ENCODE assay signal across 13 mouse cellular contexts in the genomic region with DNA sequence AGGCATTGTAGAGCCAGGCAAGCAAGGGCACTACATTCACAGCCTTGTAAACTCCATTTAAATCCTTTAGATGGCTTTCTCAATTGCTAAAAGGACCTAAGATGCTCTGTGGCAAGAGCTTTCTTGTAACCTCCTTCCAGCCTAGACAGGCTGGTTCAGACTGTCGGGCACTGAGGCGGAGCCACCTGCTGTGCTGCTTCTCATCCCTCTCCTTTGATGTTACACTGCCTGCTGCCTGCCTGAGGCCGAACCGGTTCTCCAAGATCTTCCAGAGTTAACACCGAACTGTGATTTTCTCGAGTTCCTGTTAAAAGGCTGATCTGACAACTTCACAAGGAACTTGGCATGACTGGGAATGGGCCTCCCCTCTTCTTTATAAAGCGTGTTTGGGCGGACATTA. TPM values are rescaled to one million over a fixed set of nuclear protein-coding genes. Genes with fewer than 3 reads are reported as not detected.
DNase-seq lines count a peak whose midpoint lies in the region; ATAC-seq lines count a peak whose summit lies in the region.
"Had no signal": no experiment of that assay in that cellular context is flagged by ENCODE, and none has a peak within 500 bp of the region (broad histone marks: within the 10 kb centered on the region; RNA-seq: fewer than 3 reads in every experiment).

No protein-coding gene starts in this region.

- no peak overlapping the region for H3K4me3 ChIP-seq in kidney, embryonic 16.5 days (ENCODE audit: low read length)
- H3K4me3 ChIP-seq in hindbrain, embryonic 12.5 days: no peak overlapping the region
- no peak overlapping the region for H3K4me3 ChIP-seq in forebrain, embryonic 12.5 days (replicated peaks)
- H3K4me3 ChIP-seq: erythroblast, embryonic 14.5 days; limb, embryonic 12.5 days had no signal

- H3K9ac ChIP-seq in kidney, embryonic 16.5 days (replicated peaks; ENCODE audit: low read length): no peak overlapping the region
- H3K9ac ChIP-seq in hindbrain, embryonic 12.5 days: no peak overlapping the region
- H3K9ac ChIP-seq in forebrain, embryonic 12.5 days: no peak overlapping the region
- H3K9ac ChIP-seq: limb, embryonic 12.5 days had no signal

- H3K27ac ChIP-seq in kidney, embryonic 16.5 days (ENCODE audit: low read length): peak overlapping the region; percentile 80
- no peak overlapping the region for H3K27ac ChIP-seq in hindbrain, embryonic 12.5 days
- H3K27ac ChIP-seq in forebrain, embryonic 12.5 days: no peak overlapping the region
- H3K27ac ChIP-seq: limb, embryonic 12.5 days had no signal

- WGBS in kidney, embryonic 16.5 days: 15% methylated on average over 8 of the region's 8 CpGs
- WGBS in hindbrain, embryonic 12.5 days: 14% methylated on average over 8 of the region's 8 CpGs
- WGBS in forebrain, embryonic 12.5 days: 17% methylated on average over 8 of the region's 8 CpGs

- no peak overlapping the region for H3K4me2 ChIP-seq in kidney, embryonic 16.5 days (replicated peaks; ENCODE audit: low read depth, low read length)
- H3K4me2 ChIP-seq in hindbrain, embryonic 12.5 days (replicated peaks): no peak overlapping the region
- no peak overlapping the region for H3K4me2 ChIP-seq in forebrain, embryonic 12.5 days
- H3K4me2 ChIP-seq: limb, embryonic 12.5 days had no signal

- H3K27me3 ChIP-seq in kidney, embryonic 16.5 days (ENCODE audit: insufficient read depth, low read length): no peaks in the 10 kb centered on the region
- no peaks in the 10 kb centered on the region for H3K27me3 ChIP-seq in hindbrain, embryonic 12.5 days
- H3K27me3 ChIP-seq in forebrain, embryonic 12.5 days: no peaks in the 10 kb centered on the region

- peaks cover 6% of the 10 kb centered on the region; the same call in 1 of the 2 replicates for H3K4me1 ChIP-seq in kidney, embryonic 16.5 days (ENCODE audit: insufficient read depth, low read length)
- H3K4me1 ChIP-seq in hindbrain, embryonic 12.5 days: no peaks in the 10 kb centered on the region
- H3K4me1 ChIP-seq in forebrain, embryonic 12.5 days: peaks cover 7% of the 10 kb centered on the region; the same call in 1 of the 2 replicates
- H3K4me1 ChIP-seq: limb, embryonic 12.5 days had no signal

- no peak for DNase-seq in kidney, postnatal 10 days
- peak; percentile 51 for DNase-seq in embryo, embryonic 10 days (ENCODE audit: low spot score)
- peak; percentile 32 for DNase-seq in induced T-regulatory cell, adult 2 months (ENCODE audit: low read depth)
- peak; percentile 63 for DNase-seq in naive thymus-derived CD4-positive, alpha-beta T cell, adult 2 months (ENCODE audit: low read depth)
- DNase-seq in ovary, postnatal 10 days (ENCODE audit: low spot score): no peak
- DNase-seq: cerebellum, adult 11-12 months; heart, adult 18-20 months had no signal

- H3K9me3 ChIP-seq in kidney, embryonic 16.5 days (ENCODE audit: low read length): peaks cover 5% of the 10 kb centered on the region; the same call in 1 of the 2 replicates
- H3K9me3 ChIP-seq in hindbrain, embryonic 12.5 days (replicated peaks): no peaks in the 10 kb centered on the region
- H3K9me3 ChIP-seq in forebrain, embryonic 12.5 days: no peaks in the 10 kb centered on the region
- H3K9me3 ChIP-seq: limb, embryonic 12.5 days had no signal

- 0 out of 2 replicates have a peak, but pooled peaks cover 2% of the 10 kb centered on the region for H3K36me3 ChIP-seq in kidney, embryonic 16.5 days (ENCODE audit: insufficient read depth, low read length)
- no peaks in the 10 kb centered on the region for H3K36me3 ChIP-seq in hindbrain, embryonic 12.5 days
- H3K36me3 ChIP-seq in forebrain, embryonic 12.5 days (replicated peaks): no peaks in the 10 kb centered on the region
- H3K36me3 ChIP-seq: limb, embryonic 12.5 days had no signal

- ATAC-seq in kidney, embryonic 16.5 days (ENCODE audit: low FRiP score, low TSS enrichment): peak; percentile 61; the same call in 1 of the 2 replicates
- no peak for ATAC-seq in hindbrain, embryonic 12.5 days (ENCODE audit: low FRiP score)
- no peak for ATAC-seq in forebrain, embryonic 12.5 days (ENCODE audit: low FRiP score)
- ATAC-seq: activated CD4-positive, CD25-positive, alpha-beta regulatory T cell, adult 4 months had no signal

RNA-seq across cellular contexts. Expression of a gene that starts 36.2 kb away (rescaled TPM):
- polyA plus RNA-seq in kidney, embryonic 16.5 days (2015; fragmentation: Nextera tagmentation; extraction: Ambion mirVana): 0.31 TPM in 1 of 2 replicates, not detected in the other
- not detected in 2 replicates for polyA plus RNA-seq in hindbrain, embryonic 12.5 days (2016; fragmentation: Nextera tagmentation; extraction: Ambion mirVana)
- not detected in 2 replicates for polyA plus RNA-seq in forebrain, embryonic 12.5 days (2016; fragmentation: Nextera tagmentation; extraction: Ambion mirVana)
- polyA plus RNA-seq: activated CD4-positive, CD25-positive, alpha-beta regulatory T cell, adult 4 months; erythroblast, embryonic 14.5 days had no signal

RNA-seq across cellular contexts. Expression of a gene that starts 39.8 kb away (rescaled TPM):
- 4.5 and 5.5 TPM in 2 replicates for polyA plus RNA-seq in kidney, embryonic 16.5 days (2015; fragmentation: Nextera tagmentation; extraction: Ambion mirVana)
- not detected in 2 replicates for polyA plus RNA-seq in hindbrain, embryonic 12.5 days (2016; fragmentation: Nextera tagmentation; extraction: Ambion mirVana)
- not detected in 2 replicates for polyA plus RNA-seq in forebrain, embryonic 12.5 days (2016; fragmentation: Nextera tagmentation; extraction: Ambion mirVana)
- polyA plus RNA-seq: activated CD4-positive, CD25-positive, alpha-beta regulatory T cell, adult 4 months; erythroblast, embryonic 14.5 days; limb, embryonic 12.5 days had no signal

RNA-seq across cellular contexts. Expression of a gene that starts 43.3 kb away (rescaled TPM):
- 61.8 and 64.7 TPM in 2 replicates for polyA plus RNA-seq in kidney, embryonic 16.5 days (2015; fragmentation: Nextera tagmentation; extraction: Ambion mirVana)
- polyA plus RNA-seq in hindbrain, embryonic 12.5 days (2016; fragmentation: Nextera tagmentation; extraction: Ambion mirVana): 30.4 and 32.3 TPM in 2 replicates
- polyA plus RNA-seq in forebrain, embryonic 12.5 days (2016; fragmentation: Nextera tagmentation; extraction: Ambion mirVana): 24.0 and 25.1 TPM in 2 replicates

RNA-seq across cellular contexts. Expression of a gene that starts 50.6 kb away (rescaled TPM):
- polyA plus RNA-seq in kidney, embryonic 16.5 days (2015; fragmentation: Nextera tagmentation; extraction: Ambion mirVana): 14.2 and 15.0 TPM in 2 replicates
- 1.5 and 2.1 TPM in 2 replicates for polyA plus RNA-seq in hindbrain, embryonic 12.5 days (2016; fragmentation: Nextera tagmentation; extraction: Ambion mirVana)
- 0.70 and 0.79 TPM in 2 replicates for polyA plus RNA-seq in forebrain, embryonic 12.5 days (2016; fragmentation: Nextera tagmentation; extraction: Ambion mirVana)

Comparison
In these comparisons a context has a peak if more than half of its experiments do, and no peak if none do; other contexts are left out.
1. DNase-seq: peak in embryo, embryonic 10 days (single experiment), induced T-regulatory cell, adult 2 months (single experiment) and naive thymus-derived CD4-positive, alpha-beta T cell, adult 2 months (single experiment); none in kidney, postnatal 10 days (single experiment) and ovary, postnatal 10 days (single experiment).